Mouse (Mus musculus) MEL (cell line): ENCODE data around the gene Tnik.

ENCODE experiments used
- CTCF ChIP-seq, 3 experiments: IDR thresholded peaks in 2 of 3; conservative IDR thresholded peaks in 1 of 3; 2 replicates each; pipeline ENCODE4 v1.5.1; 2011 to 2012; ENCODE audit warnings: low read length in 3 of 3, low read depth in 2 of 3, mild to moderate bottlenecking in 2 of 3, improper control_type of control experiment in 1 of 3, inconsistent platforms in 1 of 3, mixed read lengths in 1 of 3, moderate library complexity in 1 of 3; ENCODE audit not compliant: control insufficient read depth in 1 of 3, insufficient read depth in 1 of 3, poor library complexity in 1 of 3, severe bottlenecking in 1 of 3
- HCFC1 ChIP-seq: IDR thresholded peaks from 2 replicates; pipeline ENCODE4 v1.6.1; 2012; ENCODE audit warnings: low read depth, mild to moderate bottlenecking, inconsistent platforms, low read length, improper control_type of control experiment, moderate library complexity
- POLR2A ChIP-seq, 2 experiments: IDR thresholded peaks; 2 replicates each; pipeline ENCODE4 v1.6.1; 2011 to 2012; ENCODE audit warnings: low read length in 2 of 2, mild to moderate bottlenecking in 2 of 2, control low read depth in 1 of 2, improper control_type of control experiment in 1 of 2, low read depth in 1 of 2, moderate library complexity in 1 of 2; ENCODE audit not compliant: control insufficient read depth in 1 of 2, insufficient read depth in 1 of 2, poor library complexity in 1 of 2
- TAL1 ChIP-seq: IDR thresholded peaks from 2 replicates; pipeline ENCODE4 v1.6.1; 2012; ENCODE audit warnings: mild to moderate bottlenecking, inconsistent platforms, low read length, moderate library complexity, mixed read lengths

- TF ChIP-seq CTCF (IDR thresholded peaks at IDR 0.05 in 2 of 3, conservative IDR thresholded peaks at IDR 0.05 in 1 of 3; ENCODE audit: control insufficient read depth in 1 of 3, insufficient read depth in 1 of 3, low read depth in 2 of 3, low read length in 3 of 3, poor library complexity in 1 of 3, severe bottlenecking in 1 of 3) (no peak), TAL1 (no peak), POLR2A (IDR thresholded peaks at IDR 0.05; ENCODE audit: control insufficient read depth in 1 of 2, insufficient read depth in 1 of 2, low read depth in 1 of 2, low read length in 2 of 2, poor library complexity in 1 of 2) (no peak), HCFC1 (no peak)
These were observed 172.5 kb downstream of the Tnik start for GRCm38 (mm10) chr3:28435478-28435877.
